Mouse (Mus musculus): ENCODE results near the gene Nin. TPM values are rescaled to one million over a fixed set of nuclear protein-coding genes. Genes with fewer than 3 reads are reported as not detected.
A peak's percentile ranks its signal among the peaks of the same experiment; 100 is the strongest.

Gene Nin
- total and polyA plus RNA-seq, 3 experiments: 29.0 to 51.7 (median 37.2) TPM

- TF ChIP-seq SIN3A (IDR thresholded peaks at IDR 0.05; ENCODE audit: low read length): no peak
- peak; percentile 88 for TF ChIP-seq MAX (IDR thresholded peaks at IDR 0.05; ENCODE audit: low read length)
- H3K27me3 ChIP-seq (replicated peaks): no peaks in the 10 kb centered on the region
- no peak overlapping the region for H3K9ac ChIP-seq (ENCODE audit: insufficient read depth, low read depth)
- in situ Hi-C loops (cut with MboI; ENCODE audit: low pct_ligation_motif_present, low pct_unique_long_range_greater_than_20kb, low sequenced_read_pairs) (no loop called here), dilution Hi-C loops (cut with MboI; ENCODE audit: extremely low pct_ligation_motif_present, extremely low pct_unique_long_range_greater_than_20kb, low sequenced_read_pairs) (no loop called here)
- DNase-seq (ENCODE audit: extremely low read depth): no peak
- no peaks in the 10 kb centered on the region for H3K36me3 ChIP-seq (replicated peaks in 1 of 2; ENCODE audit: control insufficient read depth in 1 of 2, insufficient read depth in 1 of 2, low read length in 1 of 2)
- H3K79me2 ChIP-seq (replicated peaks; ENCODE audit: control insufficient read depth, extremely low read depth, insufficient read depth, poor library complexity, severe bottlenecking): no peaks in the 10 kb centered on the region
- no peak overlapping the region for H3K27ac ChIP-seq (ENCODE audit: insufficient read depth, low read depth)
- no peak overlapping the region for H3K4me3 ChIP-seq (replicated peaks in 1 of 3; ENCODE audit: low read depth in 2 of 3, low read length in 2 of 3, poor library complexity in 1 of 3)
- H3K9me3 ChIP-seq (replicated peaks; ENCODE audit: low read length): no peaks in the 10 kb centered on the region
- peaks cover 0 to 10% of the 10 kb centered on the region in 2 experiments; a peak in 1 of 4 replicates for H3K4me1 ChIP-seq (ENCODE audit: control insufficient read depth in 1 of 2, insufficient read depth in 2 of 2)
- H3K4me2 ChIP-seq (ENCODE audit: insufficient read depth, low read depth, poor library complexity, severe bottlenecking): no peak overlapping the region
These were observed 42.7 kb upstream of the Nin start for GRCm38 (mm10) chr12:70156222-70156621.

DNA sequence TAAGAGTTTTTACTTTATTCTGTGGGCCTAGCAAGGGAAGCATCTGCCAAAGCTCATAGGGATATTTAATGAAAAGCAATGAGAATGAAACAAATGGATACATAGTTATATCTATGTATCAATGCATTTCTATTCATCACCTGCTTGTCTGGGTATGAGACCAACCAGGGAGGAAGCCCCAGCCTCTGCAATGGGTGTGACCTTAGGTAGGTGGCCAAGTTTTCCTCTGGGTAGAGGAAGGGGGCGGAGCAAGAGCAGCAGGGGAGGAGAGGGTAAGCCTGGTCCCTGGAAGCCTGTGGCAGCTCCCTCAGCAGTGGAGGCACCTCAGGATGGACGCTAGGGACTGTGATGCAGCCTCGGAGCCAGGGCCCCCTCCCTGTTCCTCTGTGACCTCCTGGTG, 40.3 kb upstream of the Nin start, which contains the start of gene Abhd12b:
Abhd12b (plus strand) TSS at position 301 of the 400 bp plus-strand sequence.
- in situ Hi-C loops (cut with MboI; ENCODE audit: low pct_ligation_motif_present, low pct_unique_long_range_greater_than_20kb, low sequenced_read_pairs): no loop called here
- Histone ChIP-seq H3K9ac (ENCODE audit: insufficient read depth, low read depth) (no peak within 1 kb of the TSS), H3K27ac (ENCODE audit: insufficient read depth, low read depth) (no peak within 1 kb of the TSS), H3K9me3 (replicated peaks; ENCODE audit: low read length) (no peaks in the 10 kb centered on the region), H3K4me1 (ENCODE audit: control insufficient read depth in 1 of 2, insufficient read depth in 2 of 2) (peaks cover 0 to 12% of the 10 kb centered on the region in 2 experiments; a peak in 2 of 4 replicates), H3K79me2 (replicated peaks; ENCODE audit: control insufficient read depth, extremely low read depth, insufficient read depth, poor library complexity, severe bottlenecking) (no peaks in the 10 kb centered on the region), H3K27me3 (replicated peaks) (peaks cover 1% of the 10 kb centered on the region), H3K4me3 (replicated peaks in 1 of 3; ENCODE audit: low read depth in 2 of 3, low read length in 2 of 3, poor library complexity in 1 of 3) (no peak within 1 kb of the TSS), H3K36me3 (replicated peaks in 1 of 2; ENCODE audit: control insufficient read depth in 1 of 2, insufficient read depth in 1 of 2, low read length in 1 of 2) (no peaks in the 10 kb centered on the region), H3K4me2 (ENCODE audit: insufficient read depth, low read depth, poor library complexity, severe bottlenecking) (no peak within 1 kb of the TSS)
- TF ChIP-seq ETS1 (conservative IDR thresholded peaks at IDR 0.05; ENCODE audit: low read depth, low read length): no peak
- TF ChIP-seq SMC3 (IDR thresholded peaks at IDR 0.05; ENCODE audit: low read depth, low read length): no peak
- TF ChIP-seq MYC (IDR thresholded peaks at IDR 0.05; ENCODE audit: low read depth, low read length): no peak
- TF ChIP-seq ZC3H11A (IDR thresholded peaks at IDR 0.05; ENCODE audit: low read depth, low read length): no peak
- TF ChIP-seq HCFC1 (IDR thresholded peaks at IDR 0.05; ENCODE audit: low read depth, low read length): no peak
- TF ChIP-seq MAFK (IDR thresholded peaks at IDR 0.05; ENCODE audit: insufficient replicate concordance, low read length): no peak
- no peak for TF ChIP-seq BHLHE40 (IDR thresholded peaks at IDR 0.05; ENCODE audit: low read depth, low read length)
- no peak for TF ChIP-seq CHD1 (IDR thresholded peaks at IDR 0.05; ENCODE audit: low read depth, low read length)
- TF ChIP-seq ZMIZ1 (IDR thresholded peaks at IDR 0.05; ENCODE audit: low read depth, low read length): no peak
- TF ChIP-seq TBP (conservative IDR thresholded peaks at IDR 0.05; ENCODE audit: low read depth, low read length): no peak
- TF ChIP-seq KAT2A (IDR thresholded peaks at IDR 0.05; ENCODE audit: insufficient replicate concordance, low read length): no peak
- TF ChIP-seq PAX5 (IDR thresholded peaks at IDR 0.05; ENCODE audit: low read length): no peak
- no peak for TF ChIP-seq RCOR1 (conservative IDR thresholded peaks at IDR 0.05; ENCODE audit: low read depth, low read length)
- TF ChIP-seq MAZ (IDR thresholded peaks at IDR 0.05; ENCODE audit: low read depth, low read length): no peak
- TF ChIP-seq MAX (IDR thresholded peaks at IDR 0.05; ENCODE audit: low read length): no peak
- TF ChIP-seq ELF1 (IDR thresholded peaks at IDR 0.05; ENCODE audit: low read depth, low read length): no peak
- no peak for TF ChIP-seq RAD21 (IDR thresholded peaks at IDR 0.05; ENCODE audit: low read depth, low read length)
- no peak for TF ChIP-seq E2F4 (IDR thresholded peaks at IDR 0.05; ENCODE audit: insufficient replicate concordance, low read depth, low read length)
- no peak for TF ChIP-seq JUND (conservative IDR thresholded peaks at IDR 0.05; ENCODE audit: low read depth, low read length)
- no peak for TF ChIP-seq POLR2A (IDR thresholded peaks at IDR 0.05; ENCODE audit: low read depth, low read length)
- dilution Hi-C loops (cut with MboI; ENCODE audit: extremely low pct_ligation_motif_present, extremely low pct_unique_long_range_greater_than_20kb, low sequenced_read_pairs): no loop called here
- no peak for DNase-seq (ENCODE audit: extremely low read depth)

Data from CH12.LX (cell line).